Comparison of ENCODE assay signal across 12 mouse cellular contexts in the genomic region with DNA sequence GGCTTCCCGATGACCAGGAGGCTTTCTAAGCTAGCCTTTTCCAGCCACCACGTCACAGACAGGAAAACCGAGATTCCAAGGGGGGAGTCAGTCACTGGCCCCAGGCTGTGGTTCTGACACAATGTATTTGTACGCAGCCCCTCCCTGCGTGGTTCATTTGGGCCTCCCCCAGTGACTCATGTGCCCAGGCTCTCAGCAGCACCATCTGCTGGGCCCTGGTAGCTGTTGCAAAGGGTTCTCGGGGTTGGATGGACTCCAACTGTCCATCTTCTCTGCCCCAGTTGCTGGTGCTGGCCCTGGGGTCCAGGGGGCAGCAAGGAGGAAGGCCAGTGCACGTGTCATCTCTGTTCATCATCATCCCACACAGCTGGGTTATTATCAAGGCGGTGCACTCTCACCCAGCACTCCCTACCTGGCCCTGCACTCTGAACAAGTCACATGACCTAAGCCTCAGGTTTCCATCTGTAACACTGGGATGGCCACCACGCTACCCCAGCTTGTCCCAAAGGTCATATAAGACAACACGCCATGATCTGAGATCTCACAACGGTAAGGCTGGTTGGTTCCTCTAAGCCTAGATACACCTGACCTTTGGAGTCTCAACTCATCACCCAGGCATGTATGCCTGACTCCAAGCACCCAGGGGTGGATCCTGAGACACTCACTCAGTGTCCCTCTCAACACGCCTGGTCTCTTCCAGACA.
DNase-seq lines count a peak whose midpoint lies in the region; ATAC-seq and TF ChIP-seq lines count a peak whose summit lies in the region.
"Had no signal": no experiment of that assay in that cellular context is flagged by ENCODE, and none has a peak within 500 bp of the region (broad histone marks: within the 10 kb centered on the region; RNA-seq: fewer than 3 reads in every experiment).

No protein-coding gene starts in this region.

- 84% methylated on average over 12 of the region's 12 CpGs for WGBS in heart, adult 2 months
- 83% methylated on average over 11 of the region's 12 CpGs for WGBS in lung, postnatal 0 days
- 84% methylated on average over 12 of the region's 12 CpGs for WGBS in stomach, postnatal 0 days

- no peaks in the 10 kb centered on the region for H3K4me1 ChIP-seq in heart, adult 2 months (ENCODE audit: control insufficient read depth, insufficient read depth, low read length)
- no peaks in the 10 kb centered on the region for H3K4me1 ChIP-seq in lung, postnatal 0 days (ENCODE audit: insufficient read depth, low read depth, low read length)
- no peaks in the 10 kb centered on the region for H3K4me1 ChIP-seq in bone marrow macrophage, adult 2 months (ENCODE audit: control insufficient read depth, insufficient read depth, low read length)
- no peaks in the 10 kb centered on the region for H3K4me1 ChIP-seq in stomach, postnatal 0 days (replicated peaks; ENCODE audit: control insufficient read depth, insufficient read depth)
- H3K4me1 ChIP-seq: lung, embryonic 15.5 days had no signal

- intact Hi-C loops in heart, adult 2 months (cut with DNase I) = no loop called here

- no peak overlapping the region for H3K4me2 ChIP-seq in lung, postnatal 0 days (replicated peaks; ENCODE audit: low read depth, low read length)
- H3K4me2 ChIP-seq in stomach, postnatal 0 days (replicated peaks; ENCODE audit: low read depth) = no peak overlapping the region
- H3K4me2 ChIP-seq: lung, embryonic 15.5 days had no signal

- H3K36me3 ChIP-seq in heart, adult 2 months (ENCODE audit: control insufficient read depth, insufficient read depth, low read length) = no peaks in the 10 kb centered on the region
- no peaks in the 10 kb centered on the region for H3K36me3 ChIP-seq in lung, postnatal 0 days (ENCODE audit: insufficient read depth, low read length)
- H3K36me3 ChIP-seq in stomach, postnatal 0 days (ENCODE audit: control insufficient read depth, insufficient read depth, low read length) = no peaks in the 10 kb centered on the region
- H3K36me3 ChIP-seq: lung, embryonic 15.5 days had no signal

- H3K9me3 ChIP-seq in lung, postnatal 0 days (ENCODE audit: low read length) = no peaks in the 10 kb centered on the region
- H3K9me3 ChIP-seq in stomach, postnatal 0 days (ENCODE audit: control insufficient read depth, low read length) = no peaks in the 10 kb centered on the region
- H3K9me3 ChIP-seq: lung, embryonic 15.5 days had no signal

- no peak for DNase-seq in heart, adult 2 months
- DNase-seq in heart, adult 11 months = no peak
- DNase-seq in lung, postnatal 0 days (ENCODE audit: low spot score) = no peak
- no peak for DNase-seq in lung, postnatal 36 days
- DNase-seq in stomach, postnatal 0 days (ENCODE audit: low spot score) = no peak
- no peak for DNase-seq in embryo, embryonic 9.5 days (ENCODE audit: extremely low spot score)
- DNase-seq in right cerebral cortex, postnatal 10 days (ENCODE audit: low spot score in 2 of 2) = no peak
- DNase-seq: cerebellum, adult 2 months; embryo, embryonic 11 days had no signal

- no peak overlapping the region for H3K27ac ChIP-seq in heart, adult 2 months
- H3K27ac ChIP-seq in lung, postnatal 0 days (ENCODE audit: low read length) = no peak overlapping the region
- no peak overlapping the region for H3K27ac ChIP-seq in bone marrow macrophage, adult 2 months (ENCODE audit: insufficient read depth, low read depth, low read length)
- H3K27ac ChIP-seq in stomach, postnatal 0 days (replicated peaks) = no peak overlapping the region
- H3K27ac ChIP-seq: lung, embryonic 15.5 days had no signal

- H3K27me3 ChIP-seq in heart, adult 2 months (ENCODE audit: control insufficient read depth, insufficient read depth, low read length) = no peaks in the 10 kb centered on the region
- no peaks in the 10 kb centered on the region for H3K27me3 ChIP-seq in lung, postnatal 0 days (replicated peaks; ENCODE audit: insufficient read depth, low read length)
- H3K27me3 ChIP-seq in stomach, postnatal 0 days (ENCODE audit: control insufficient read depth, insufficient read depth, low read length) = no peaks in the 10 kb centered on the region
- H3K27me3 ChIP-seq: lung, embryonic 15.5 days had no signal

- no peak for ATAC-seq in lung, postnatal 0 days
- ATAC-seq in stomach, postnatal 0 days (ENCODE audit: low FRiP score, low TSS enrichment) = no peak

- H3K9ac ChIP-seq in heart, adult 2 months (ENCODE audit: low read depth, low read length) = no peak overlapping the region
- no peak overlapping the region for H3K9ac ChIP-seq in lung, postnatal 0 days (replicated peaks; ENCODE audit: low read depth)
- H3K9ac ChIP-seq in stomach, postnatal 0 days (ENCODE audit: low read length) = no peak overlapping the region
- H3K9ac ChIP-seq: lung, embryonic 15.5 days had no signal

- no peak for TF ChIP-seq EP300 in heart, adult 2 months (IDR thresholded peaks at IDR 0.05; ENCODE audit: insufficient read depth, low read depth, low read length)
- no peak for TF ChIP-seq EP300 in lung, postnatal 0 days (IDR thresholded peaks at IDR 0.05)
- TF ChIP-seq EP300 in stomach, postnatal 0 days (optimal IDR thresholded peaks at IDR 0.05) = no peak

- peak; percentile 41 for TF ChIP-seq CTCF in heart, adult 2 months (IDR thresholded peaks at IDR 0.05)
- TF ChIP-seq CTCF in lung, postnatal 0 days (IDR thresholded peaks at IDR 0.05) = peak; percentile 41
- 0 out of 2 replicates have a peak, but pooled peaks have one; percentile 9 for TF ChIP-seq CTCF in bone marrow macrophage, adult 2 months (IDR thresholded peaks at IDR 0.05; ENCODE audit: low read depth, low read length)
- peak; percentile 58 for TF ChIP-seq CTCF in stomach, postnatal 0 days (IDR thresholded peaks at IDR 0.05; ENCODE audit: low read depth)

- H3K4me3 ChIP-seq in heart, adult 2 months = no peak overlapping the region
- H3K4me3 ChIP-seq in lung, postnatal 0 days (ENCODE audit: low read depth, low read length) = no peak overlapping the region
- no peak overlapping the region for H3K4me3 ChIP-seq in bone marrow macrophage, adult 2 months (ENCODE audit: insufficient read depth, low read length)
- H3K4me3 ChIP-seq in stomach, postnatal 0 days (ENCODE audit: low read depth, low read length) = no peak overlapping the region
- H3K4me3 ChIP-seq: lung, embryonic 15.5 days; myocyte had no signal

- H3K79me2 ChIP-seq in heart, adult 2 months (replicated peaks; ENCODE audit: control insufficient read depth, insufficient read depth, low read length) = no peaks in the 10 kb centered on the region

- TF ChIP-seq POLR2A in heart, adult 2 months (IDR thresholded peaks at IDR 0.05; ENCODE audit: insufficient read depth, low read depth, low read length) = no peak
- no peak for TF ChIP-seq POLR2A in bone marrow macrophage, adult 2 months (IDR thresholded peaks at IDR 0.05; ENCODE audit: borderline replicate concordance, low read depth, low read length)
